Mouse (Mus musculus) kidney, postnatal 0 days (tissue): ENCODE measurements around the gene Ubqlnl. TPM values are rescaled to one million over a fixed set of nuclear protein-coding genes. Genes with fewer than 3 reads are reported as not detected.

Experiments
- ATAC-seq: fragments of 200-750 bp; cut with Nextera tagmentation; replicated peaks from 2 replicates; pipeline ENCODE4 v1.8.0; 2017; ENCODE audit warnings: low read depth, moderate number of reproducible peaks, moderate TSS enrichment, moderate library complexity; ENCODE audit not compliant: low FRiP score
- DNase-seq: peaks from one replicate; pipeline ENCODE4 v3.0.0-alpha.2; 2016; ENCODE audit warnings: low spot score
- H3K27ac ChIP-seq: fragments of 300-500 bp; sonication (generic); 2 replicates; pipeline ENCODE4 v1.5.1; 2014; ENCODE audit warnings: mild to moderate bottlenecking
- H3K27me3 ChIP-seq: fragments of 300-500 bp; sonication (generic); 2 replicates; pipeline ENCODE4 v1.6.1; 2014; ENCODE audit warnings: low read length, mixed read lengths; ENCODE audit not compliant: insufficient read depth
- H3K36me3 ChIP-seq: fragments of 300-500 bp; sonication (generic); 2 replicates; pipeline ENCODE4 v1.6.1; 2014; ENCODE audit warnings: low read length, mixed read lengths; ENCODE audit not compliant: insufficient read depth
- H3K4me1 ChIP-seq: fragments of 300-500 bp; sonication (generic); replicated peaks from 2 replicates; pipeline ENCODE4 v1.6.1; 2014; ENCODE audit warnings: antibody characterized with exemption, low read length, mixed read lengths; ENCODE audit not compliant: insufficient read depth
- H3K4me2 ChIP-seq: fragments of 300-500 bp; sonication (generic); 2 replicates; pipeline ENCODE4 v1.6.1; 2014; ENCODE audit warnings: mild to moderate bottlenecking, low read length, moderate library complexity, mixed read lengths
- H3K4me3 ChIP-seq: fragments of 300-500 bp; sonication (generic); replicated peaks from 2 replicates; pipeline ENCODE4 v1.5.1; 2014; ENCODE audit warnings: low read depth, low read length
- H3K9ac ChIP-seq: fragments of 300-500 bp; sonication (generic); 2 replicates; pipeline ENCODE4 v1.6.1; 2014; ENCODE audit warnings: low read depth, low read length
- H3K9me3 ChIP-seq: fragments of 300-500 bp; sonication (generic); replicated peaks from 2 replicates; pipeline ENCODE4 v1.6.1; 2016; ENCODE audit warnings: low read length, inconsistent platforms, mixed read lengths
- CTCF ChIP-seq: IDR thresholded peaks from 2 replicates; pipeline ENCODE4 v1.5.1; 2016; ENCODE audit warnings: antibody characterized with exemption, low read depth, mild to moderate bottlenecking, moderate library complexity
- whole genome bisulfite sequencing: fragments of 180-500 bp; shearing (Covaris S2); extraction: QIAGEN DNeasy Blood & Tissue Kit; methylation state at CpG from one replicate; pipeline ENCODE4 v1.1.7; 2014; 5-methylcytosine and 5-hydroxymethylcytosine counted together
- polyA plus RNA-seq: library from polyadenylated mRNA; unstranded; fragments of >200 nt; fragmentation: Nextera tagmentation; extraction: Ambion mirVana; gene quantifications from 2 replicates; pipeline ENCODE4 v1.2.1, GENCODE M21; 2015

Ubqlnl gene
- polyA plus RNA-seq, 1 experiment from 2014 or later: not detected

- no peak overlapping the region for H3K4me3 ChIP-seq
- 71% methylated on average over 1 of the region's 1 CpGs for WGBS
- no peaks in the 10 kb centered on the region for H3K4me1 ChIP-seq
- H3K9ac ChIP-seq: no peak overlapping the region
- no peak for ATAC-seq
- H3K27ac ChIP-seq: no peak overlapping the region
- no peak overlapping the region for H3K4me2 ChIP-seq
- no peak for DNase-seq
- no peaks in the 10 kb centered on the region for H3K36me3 ChIP-seq
- H3K27me3 ChIP-seq: no peaks in the 10 kb centered on the region
- no peak for TF ChIP-seq CTCF
- no peaks in the 10 kb centered on the region for H3K9me3 ChIP-seq
These were observed 24.7 kb upstream of the Ubqlnl start for GRCm38 (mm10) chr7:104175085-104175484.

GRCm38 (mm10) chr7:104169634-104170204, 19.4 kb upstream of the Ubqlnl start:
- TF ChIP-seq CTCF: no peak
- no peak overlapping the region for H3K4me2 ChIP-seq
- H3K27me3 ChIP-seq: no peaks in the 10 kb centered on the region
- no peak overlapping the region for H3K9ac ChIP-seq
- WGBS: 60% methylated on average over 6 of the region's 6 CpGs
- DNase-seq (no peak), ATAC-seq (no peak; the same call in 1 of the 2 replicates)
- H3K9me3 ChIP-seq: no peaks in the 10 kb centered on the region
- no peak overlapping the region for H3K27ac ChIP-seq
- no peaks in the 10 kb centered on the region for H3K4me1 ChIP-seq
- H3K36me3 ChIP-seq: no peaks in the 10 kb centered on the region
- no peak overlapping the region for H3K4me3 ChIP-seq

DNA sequence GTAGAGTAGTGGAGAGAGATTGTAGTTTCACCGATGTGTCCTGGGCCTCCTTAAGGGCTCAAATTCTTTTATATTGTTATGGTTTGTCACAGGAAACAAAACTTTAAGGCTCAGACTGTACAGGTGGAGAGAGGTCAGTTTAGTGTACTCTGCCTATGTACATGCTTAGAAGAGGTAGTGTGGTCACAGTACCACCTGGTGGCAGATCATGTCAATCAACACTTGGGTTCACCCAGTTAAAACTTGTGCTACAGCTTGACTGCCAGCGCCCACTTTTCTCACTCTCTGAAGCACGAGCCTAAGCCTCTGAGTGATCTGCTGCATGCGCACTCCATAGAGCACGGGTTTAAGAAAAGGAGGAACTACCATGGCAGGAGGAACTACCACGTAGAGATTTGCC, 16.7 kb upstream of the Ubqlnl start:
- Histone ChIP-seq H3K27ac (no peak overlapping the region), H3K4me3 (no peak overlapping the region), H3K4me1 (no peaks in the 10 kb centered on the region), H3K27me3 (no peaks in the 10 kb centered on the region), H3K4me2 (no peak overlapping the region), H3K9me3 (no peaks in the 10 kb centered on the region), H3K9ac (no peak overlapping the region), H3K36me3 (no peaks in the 10 kb centered on the region)
- DNase-seq (peak; percentile 0), ATAC-seq (no peak)
- TF ChIP-seq CTCF: peak; percentile 31; the same call in 1 of the 2 replicates
- 83% methylated on average over 6 of the region's 6 CpGs for WGBS

DNA sequence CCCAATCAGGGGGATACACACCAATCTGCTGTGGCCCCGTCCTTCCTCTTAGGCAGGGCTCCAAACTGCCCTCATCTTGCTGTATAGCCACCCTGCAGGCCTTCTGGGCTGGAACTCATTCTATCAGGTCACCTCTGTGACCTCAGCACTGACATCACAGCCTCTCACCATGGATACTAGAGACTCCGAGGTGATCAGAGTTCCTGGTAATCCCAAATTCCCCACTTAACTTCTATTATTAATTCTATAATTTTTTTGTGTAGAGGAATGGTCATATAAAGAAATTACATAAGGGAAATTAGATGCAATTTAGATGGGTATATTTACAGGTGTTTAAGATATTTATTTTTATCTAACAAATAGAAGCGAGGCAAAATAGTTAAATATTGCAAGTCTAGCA, 7.2 kb downstream of the Ubqlnl start, which contains the start of gene Ubqln3:
Ubqln3 (minus strand) TSS at position 101 of the 400 bp plus-strand sequence.
- 72% methylated on average over 3 of the region's 3 CpGs for WGBS
- Histone ChIP-seq H3K36me3 (no peaks in the 10 kb centered on the region), H3K4me2 (no peak within 1 kb of the TSS), H3K4me3 (no peak within 1 kb of the TSS), H3K4me1 (no peaks in the 10 kb centered on the region), H3K27me3 (no peaks in the 10 kb centered on the region), H3K27ac (no peak within 1 kb of the TSS), H3K9me3 (no peaks in the 10 kb centered on the region), H3K9ac (no peak within 1 kb of the TSS)
- ATAC-seq: no peak
- TF ChIP-seq CTCF: no peak
- DNase-seq: no peak

- Histone ChIP-seq H3K27ac (no peak within 1 kb of the TSS), H3K9me3 (no peaks in the 10 kb centered on the region), H3K4me1 (no peaks in the 10 kb centered on the region), H3K36me3 (no peaks in the 10 kb centered on the region), H3K4me3 (no peak within 1 kb of the TSS), H3K27me3 (no peaks in the 10 kb centered on the region), H3K4me2 (no peak within 1 kb of the TSS), H3K9ac (no peak within 1 kb of the TSS)
- no peak for DNase-seq
- ATAC-seq: no peak
- WGBS: 88% methylated on average over 5 of the region's 5 CpGs
- TF ChIP-seq CTCF: no peak
These were observed 13.1 kb downstream of the Ubqlnl start, which contains the start of gene Olfr643 for GRCm38 (mm10) chr7:104137305-104137704. Olfr643 (minus strand) TSS chr7:104137405.

DNA sequence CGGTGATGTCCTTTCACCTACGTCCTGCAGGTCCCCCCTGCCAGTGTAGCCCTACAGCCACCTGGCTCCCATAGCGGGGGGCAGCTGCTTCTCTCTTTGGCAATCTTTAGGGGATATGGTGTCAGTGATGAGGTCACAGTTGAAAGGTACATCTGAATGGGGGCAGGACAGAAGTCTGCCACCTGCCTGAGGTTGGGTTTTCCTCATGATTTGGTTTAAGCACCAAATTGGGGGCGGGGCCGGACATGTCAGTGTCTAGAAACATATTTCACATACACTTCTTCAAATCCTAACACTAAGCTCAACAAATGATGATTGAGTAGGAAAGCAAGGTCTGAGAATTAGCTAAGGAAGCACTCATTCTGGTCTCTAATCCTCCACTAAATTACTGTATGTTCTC, 20.6 kb downstream of the Ubqlnl start, which contains the start of gene Ubqln5:
Ubqln5 (minus strand) TSS at position 101 of the 400 bp plus-strand sequence.
- H3K4me1 ChIP-seq: no peaks in the 10 kb centered on the region
- ATAC-seq (no peak), DNase-seq (no peak)
- H3K4me2 ChIP-seq: no peak within 1 kb of the TSS
- no peak within 1 kb of the TSS for H3K9ac ChIP-seq
- H3K36me3 ChIP-seq: no peaks in the 10 kb centered on the region
- no peak for TF ChIP-seq CTCF
- no peaks in the 10 kb centered on the region for H3K9me3 ChIP-seq
- no peak within 1 kb of the TSS for H3K4me3 ChIP-seq
- H3K27ac ChIP-seq: no peak within 1 kb of the TSS
- 91% methylated on average over 5 of the region's 5 CpGs for WGBS
- no peaks in the 10 kb centered on the region for H3K27me3 ChIP-seq

- Histone ChIP-seq H3K27me3 (no peaks in the 10 kb centered on the region), H3K9ac (no peak within 1 kb of the TSS), H3K4me2 (no peak within 1 kb of the TSS), H3K36me3 (no peaks in the 10 kb centered on the region), H3K27ac (no peak within 1 kb of the TSS), H3K4me1 (no peaks in the 10 kb centered on the region), H3K4me3 (no peak within 1 kb of the TSS), H3K9me3 (no peaks in the 10 kb centered on the region)
- no peak for DNase-seq
- ATAC-seq: no peak
- no peak for TF ChIP-seq CTCF
These were observed 45.7 kb downstream of the Ubqlnl start, which contains the start of gene Olfr646 for GRCm38 (mm10) chr7:104104757-104104972. Olfr646 (plus strand) TSS chr7:104104873.
